Mouse (Mus musculus) C2C12 (cell line): ENCODE results near the gene 8030474K03Rik.

Experiments used
- CTCF ChIP-seq: IDR thresholded peaks from one replicate; pipeline ENCODE4 v1.5.1; 2011; ENCODE audit not compliant: control insufficient read depth, insufficient read depth, insufficient read length
- MYOG ChIP-seq: IDR thresholded peaks from one replicate; pipeline ENCODE4 v1.6.1; 2011; ENCODE audit not compliant: control insufficient read depth, insufficient read length; ENCODE audit errors: extremely low read depth

DNA sequence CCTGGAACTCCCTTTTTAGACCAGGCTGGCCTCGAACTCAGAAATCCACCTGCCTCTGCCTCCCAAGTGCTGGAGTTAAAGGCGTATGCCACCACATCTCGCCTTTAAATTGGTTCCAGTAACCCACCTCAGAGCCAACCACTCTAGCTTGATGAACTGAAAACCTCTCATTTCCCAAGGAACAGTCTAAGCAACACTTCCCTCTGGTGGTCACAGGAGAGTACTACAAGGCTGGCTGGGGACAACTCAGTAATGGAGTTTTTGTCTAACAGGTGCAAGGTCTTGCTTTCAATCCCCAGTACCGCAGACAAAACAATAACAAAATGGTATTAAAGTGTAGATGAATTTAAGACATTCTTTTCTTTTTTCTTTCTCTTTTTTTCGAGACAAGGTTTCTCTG is 22.4 kb upstream of the 8030474K03Rik start:
- no peak for TF ChIP-seq MYOG
- peak; percentile 7 for TF ChIP-seq CTCF
